Mouse (Mus musculus): ENCODE measurements around the gene B4galt3. TPM values are rescaled to one million over a fixed set of nuclear protein-coding genes. Genes with fewer than 3 reads are reported as not detected.

The B4galt3 gene
- total RNA-seq, 4 experiments from 2014 or later: 15.4 to 20.8 (median 19.1) TPM

Other genes with a start within 250 kb of the B4galt3 start
- 10 to 100 TPM in 2 of 4 experiments, 1 to 10 TPM in 2; 7.8 to 13.7 (median 9.7) TPM for gene Fcgr3, start 205.4 kb upstream of the B4galt3 start, total RNA-seq (2022)
- gene Cfap126, start 156.4 kb upstream of the B4galt3 start, total RNA-seq (2022): 1 to 10 TPM in 1 of 4 experiments, under 1 TPM in 3; 0.60 to 2.0 (median 0.88) TPM
- 1,000 to 10,000 TPM; 1,259 to 1,304 (median 1,268) TPM for gene Sdhc, start 119.7 kb upstream of the B4galt3 start, total RNA-seq (2022)
- gene Mpz, start 119.6 kb upstream of the B4galt3 start, total RNA-seq (2022): under 1 TPM in 2 of 4 experiments, not detected in 2; 0.31 to 0.41 TPM
- gene Pcp4l1, start 74.1 kb upstream of the B4galt3 start, total RNA-seq (2022): 100 to 1,000 TPM; 193 to 360 (median 253) TPM
- not detected for gene Nr1i3, start 56.4 kb upstream of the B4galt3 start, total RNA-seq (2022)
- gene Tomm40l, start 47.8 kb upstream of the B4galt3 start, total RNA-seq (2022): 100 to 1,000 TPM in 1 of 4 experiments, 10 to 100 TPM in 3; 94.3 to 111 (median 97.4) TPM
- 1 to 10 TPM; 1.8 to 4.9 (median 1.9) TPM for gene Apoa2, start 45.3 kb upstream of the B4galt3 start, total RNA-seq (2022)
- gene Fcer1g, start 36.0 kb upstream of the B4galt3 start, total RNA-seq (2022): 10 to 100 TPM in 2 of 4 experiments, 1 to 10 TPM in 2; 8.2 to 14.4 (median 11.5) TPM
- under 1 TPM; 0.19 to 0.60 (median 0.25) TPM for gene Adamts4, start 19.9 kb upstream of the B4galt3 start, total RNA-seq (2022)
- 1,000 to 10,000 TPM; 1,619 to 1,708 (median 1,672) TPM for gene Ndufs2, start 18.9 kb upstream of the B4galt3 start, total RNA-seq (2022)
- 10 to 100 TPM; 11.9 to 16.6 (median 12.7) TPM for gene Ppox, start 10.9 kb downstream of the B4galt3 start, total RNA-seq (2022)
- 10 to 100 TPM; 18.9 to 21.1 (median 19.9) TPM for gene Usp21, start 17.7 kb downstream of the B4galt3 start, total RNA-seq (2022)
- gene Ufc1, start 24.7 kb downstream of the B4galt3 start, total RNA-seq (2022): 10 to 100 TPM; 88.2 to 96.3 (median 90.7) TPM
- 10 to 100 TPM; 21.2 to 26.1 (median 21.9) TPM for gene Dedd, start 58.8 kb downstream of the B4galt3 start, total RNA-seq (2022)
- gene Nit1, start 75.3 kb downstream of the B4galt3 start, total RNA-seq (2022): 10 to 100 TPM; 26.9 to 36.8 (median 29.4) TPM
- gene Pfdn2, start 75.3 kb downstream of the B4galt3 start, total RNA-seq (2022): 100 to 1,000 TPM in 1 of 4 experiments, 10 to 100 TPM in 3; 55.3 to 103 (median 78.2) TPM
- gene Klhdc9, start 90.5 kb downstream of the B4galt3 start, total RNA-seq (2022): under 1 TPM in 1 of 4 experiments, not detected in 3; 0.16 TPM
- gene Nectin4, start 99.8 kb downstream of the B4galt3 start, total RNA-seq (2022): under 1 TPM in 3 of 4 experiments, not detected in 1; 0.11 to 0.38 (median 0.25) TPM
- gene Arhgap30, start 118.6 kb downstream of the B4galt3 start, total RNA-seq (2022): 1 to 10 TPM; 1.7 to 3.0 (median 2.0) TPM
- gene Usf1, start 141.0 kb downstream of the B4galt3 start, total RNA-seq (2022): 10 to 100 TPM; 43.0 to 48.4 (median 45.2) TPM
- 1 to 10 TPM in 3 of 4 experiments, under 1 TPM in 1; 0.75 to 2.0 (median 1.3) TPM for gene Tstd1, start 148.5 kb downstream of the B4galt3 start, total RNA-seq (2022)
- gene F11r, start 167.2 kb downstream of the B4galt3 start, total RNA-seq (2022): 10 to 100 TPM; 34.5 to 36.2 (median 35.6) TPM
- gene Alyref2, start 233.2 kb downstream of the B4galt3 start, total RNA-seq (2022): 1 to 10 TPM; 1.8 to 2.8 (median 2.1) TPM